Mouse (Mus musculus): ENCODE measurements around the gene Galnt16.
A peak's percentile ranks its signal among the peaks of the same experiment; 100 is the strongest.

The Galnt16 gene

DNA sequence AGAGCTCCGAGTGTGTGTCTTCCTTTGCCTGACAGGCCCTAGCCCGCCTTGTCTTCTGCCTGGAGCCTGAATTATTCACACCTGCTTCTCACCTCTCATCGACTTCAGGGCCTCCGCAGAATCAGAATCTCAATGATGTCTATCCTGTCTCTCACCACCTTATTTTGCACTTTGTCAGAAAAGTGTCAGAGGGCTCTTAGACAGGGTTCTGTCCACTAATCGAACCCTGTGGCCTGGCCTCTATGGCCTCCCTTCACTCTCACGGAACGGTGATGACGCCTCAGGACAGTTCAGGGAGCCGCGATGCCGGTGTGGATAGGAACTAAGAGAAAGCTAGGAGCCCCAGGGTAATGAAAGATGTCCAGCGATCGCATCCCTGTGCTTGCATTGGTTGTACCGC lies at the start of gene Galnt16:
Gene Galnt16, plus strand, starts transcription at position 301 of the 400 bp plus-strand sequence.
- no peak for ATAC-seq (ENCODE audit: insufficient number of reproducible peaks, low FRiP score, low TSS enrichment)

GRCm38 (mm10) chr12:80470206-80470605 lies 47.9 kb upstream of the Galnt16 start:
- ATAC-seq (ENCODE audit: insufficient number of reproducible peaks, low FRiP score, low TSS enrichment): no peak

DNA sequence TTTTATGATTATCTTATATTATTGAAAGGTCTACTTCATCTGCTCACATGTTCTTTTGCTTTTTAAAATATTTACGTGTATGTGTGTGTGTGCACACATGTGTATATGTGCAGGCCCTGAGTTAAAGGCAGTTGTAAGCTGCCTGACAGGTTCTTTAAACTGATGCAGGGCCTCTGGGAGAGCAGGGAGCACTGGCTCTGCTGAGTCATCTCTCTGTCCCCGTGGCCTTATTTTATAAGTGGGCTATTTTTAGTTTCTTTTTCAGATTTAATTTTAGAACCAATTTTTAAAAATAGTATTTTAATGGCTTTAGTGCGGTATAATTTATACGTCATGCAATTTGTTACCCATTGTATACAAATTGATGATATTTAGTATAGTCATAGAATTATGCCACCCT lies 46.2 kb upstream of the Galnt16 start:
- ATAC-seq (ENCODE audit: insufficient number of reproducible peaks, low FRiP score, low TSS enrichment): no peak

DNA sequence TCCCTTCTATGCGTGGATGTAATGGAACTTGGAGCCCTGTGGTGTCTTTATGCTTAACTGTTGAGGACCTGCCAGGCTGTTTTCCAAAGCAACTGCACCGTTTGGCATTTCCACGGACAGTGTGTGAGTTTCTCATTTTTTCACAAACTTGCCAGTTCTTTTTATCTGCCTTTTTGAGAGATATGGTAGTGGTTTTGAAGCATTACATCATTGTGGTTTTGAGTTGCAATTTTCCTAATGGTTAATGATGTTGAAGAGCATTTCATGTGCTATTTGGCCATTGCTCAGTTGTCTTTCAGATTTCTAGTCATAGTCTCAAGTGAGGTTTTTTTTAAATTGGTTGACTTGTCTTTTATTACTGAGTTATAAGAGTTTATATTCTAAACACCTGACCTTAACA lies 44.3 kb upstream of the Galnt16 start:
- no peak for ATAC-seq (ENCODE audit: insufficient number of reproducible peaks, low FRiP score, low TSS enrichment)

DNA sequence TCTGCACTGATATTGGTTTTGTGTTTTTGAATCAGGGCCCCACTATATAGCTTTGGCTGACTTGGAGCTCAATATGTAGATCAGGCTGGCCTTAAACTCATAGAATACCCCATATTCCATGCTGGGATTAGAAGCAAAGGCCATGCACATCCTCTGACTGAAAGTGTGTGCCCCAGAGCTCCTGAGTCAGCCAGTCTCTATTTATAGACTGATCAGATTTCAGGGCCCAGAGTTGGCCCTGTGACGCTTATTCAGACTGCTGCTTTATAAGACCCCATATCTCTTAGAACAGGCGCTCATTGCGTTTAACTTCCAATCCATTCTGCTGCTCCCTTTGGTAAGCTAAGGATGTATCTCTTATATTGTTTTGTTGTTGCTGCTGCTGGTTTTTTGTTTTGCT lies 38.1 kb upstream of the Galnt16 start:
- no peak for ATAC-seq (ENCODE audit: insufficient number of reproducible peaks, low FRiP score, low TSS enrichment)

DNA sequence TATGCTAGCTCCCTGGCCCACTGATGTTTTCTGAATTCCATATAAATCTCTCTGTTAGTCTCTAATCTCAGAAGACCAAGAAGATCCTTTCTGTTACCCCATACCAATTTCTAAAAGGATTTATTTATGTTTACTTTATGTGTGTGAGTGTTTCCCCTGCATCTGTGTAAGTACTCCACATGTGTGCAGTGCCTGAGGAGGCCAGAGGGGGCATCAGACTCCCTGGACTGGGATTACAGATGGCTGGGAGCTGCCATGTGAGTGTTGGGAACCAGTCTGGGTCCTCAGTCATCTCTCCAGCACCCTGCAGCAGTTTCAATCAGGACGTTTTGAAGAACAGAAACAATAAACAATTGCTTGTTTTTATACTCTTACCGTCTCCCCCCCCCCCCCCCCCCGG lies 34.7 kb upstream of the Galnt16 start:
- ATAC-seq (ENCODE audit: insufficient number of reproducible peaks, low FRiP score, low TSS enrichment): no peak

DNA sequence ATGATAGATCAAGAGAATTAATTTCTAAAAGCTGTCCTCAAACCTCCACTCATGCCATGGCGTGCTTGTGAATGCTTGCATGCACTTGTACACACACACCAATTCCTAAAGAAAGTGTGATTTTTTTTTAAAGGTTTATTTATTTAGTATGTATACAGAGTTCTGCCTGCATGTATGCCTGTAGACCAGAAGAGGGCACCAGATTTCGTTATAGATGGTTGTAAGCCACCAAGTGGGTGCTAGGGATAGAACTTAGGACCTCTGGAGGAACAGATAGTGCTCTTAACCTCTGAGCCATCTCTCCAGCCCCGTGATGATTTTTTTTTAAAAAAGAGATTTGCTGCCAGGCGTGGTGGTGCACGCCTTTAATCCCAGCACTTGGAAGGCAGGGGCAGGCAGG lies 24.8 kb upstream of the Galnt16 start:
- no peak for ATAC-seq (ENCODE audit: insufficient number of reproducible peaks, low FRiP score, low TSS enrichment)

- ATAC-seq (ENCODE audit: insufficient number of reproducible peaks, low FRiP score, low TSS enrichment): no peak
Observed at GRCm38 (mm10) chr12:80495691-80496090, 22.4 kb upstream of the Galnt16 start.

- ATAC-seq (ENCODE audit: insufficient number of reproducible peaks, low FRiP score, low TSS enrichment): no peak
Observed at GRCm38 (mm10) chr12:80498356-80498755, 19.7 kb upstream of the Galnt16 start.

DNA sequence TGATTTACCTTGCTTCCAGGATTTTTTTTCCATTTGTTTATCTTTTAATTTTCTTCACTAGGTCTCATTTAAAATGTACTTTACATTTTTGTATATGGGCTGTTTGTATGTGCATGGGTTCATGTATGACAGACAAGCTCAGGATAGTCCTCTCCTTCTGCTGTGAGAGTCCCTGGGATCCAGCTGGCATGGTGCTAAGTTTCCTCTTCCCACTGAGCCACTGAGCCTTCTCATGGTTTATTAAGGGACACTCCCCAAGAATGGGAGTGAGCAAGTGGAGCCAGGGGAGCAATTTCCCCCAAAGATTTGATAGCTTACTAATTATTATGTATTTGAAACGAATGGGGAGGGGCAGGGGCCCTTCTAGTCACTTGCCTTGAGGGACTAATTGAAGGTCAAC lies 17.6 kb upstream of the Galnt16 start:
- ATAC-seq (ENCODE audit: insufficient number of reproducible peaks, low FRiP score, low TSS enrichment): no peak

DNA sequence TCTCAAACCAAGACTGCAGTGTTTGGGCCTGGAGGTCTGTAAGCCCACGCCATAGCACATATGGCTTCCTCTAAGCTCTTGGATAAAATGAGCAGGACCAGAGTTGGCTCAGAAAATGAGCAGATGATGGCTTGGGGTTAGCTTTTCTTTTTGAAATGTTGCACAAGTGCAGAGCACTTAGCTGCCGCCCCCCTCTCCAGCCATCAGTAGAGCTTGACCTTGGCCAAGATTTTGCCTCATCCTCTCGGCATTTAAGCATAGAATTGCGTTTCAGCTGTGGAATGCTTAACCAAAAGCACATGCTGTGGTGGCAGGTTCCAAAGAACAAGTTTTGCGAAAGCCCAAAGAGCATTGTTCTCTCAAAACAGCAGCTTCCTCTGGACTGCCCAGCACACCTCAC lies 13.4 kb upstream of the Galnt16 start:
- ATAC-seq (ENCODE audit: insufficient number of reproducible peaks, low FRiP score, low TSS enrichment): no peak

GRCm38 (mm10) chr12:80507041-80507745 lies 10.9 kb upstream of the Galnt16 start:
- no peak for ATAC-seq (ENCODE audit: insufficient number of reproducible peaks, low FRiP score, low TSS enrichment)

- peak; percentile 47 for ATAC-seq (ENCODE audit: insufficient number of reproducible peaks, low FRiP score, low TSS enrichment)
Observed at GRCm38 (mm10) chr12:80518393-80518756, 298 bp downstream of the Galnt16 start.

GRCm38 (mm10) chr12:80518757-80519620 lies 912 bp downstream of the Galnt16 start:
- ATAC-seq (ENCODE audit: insufficient number of reproducible peaks, low FRiP score, low TSS enrichment): peak; percentile 68

DNA sequence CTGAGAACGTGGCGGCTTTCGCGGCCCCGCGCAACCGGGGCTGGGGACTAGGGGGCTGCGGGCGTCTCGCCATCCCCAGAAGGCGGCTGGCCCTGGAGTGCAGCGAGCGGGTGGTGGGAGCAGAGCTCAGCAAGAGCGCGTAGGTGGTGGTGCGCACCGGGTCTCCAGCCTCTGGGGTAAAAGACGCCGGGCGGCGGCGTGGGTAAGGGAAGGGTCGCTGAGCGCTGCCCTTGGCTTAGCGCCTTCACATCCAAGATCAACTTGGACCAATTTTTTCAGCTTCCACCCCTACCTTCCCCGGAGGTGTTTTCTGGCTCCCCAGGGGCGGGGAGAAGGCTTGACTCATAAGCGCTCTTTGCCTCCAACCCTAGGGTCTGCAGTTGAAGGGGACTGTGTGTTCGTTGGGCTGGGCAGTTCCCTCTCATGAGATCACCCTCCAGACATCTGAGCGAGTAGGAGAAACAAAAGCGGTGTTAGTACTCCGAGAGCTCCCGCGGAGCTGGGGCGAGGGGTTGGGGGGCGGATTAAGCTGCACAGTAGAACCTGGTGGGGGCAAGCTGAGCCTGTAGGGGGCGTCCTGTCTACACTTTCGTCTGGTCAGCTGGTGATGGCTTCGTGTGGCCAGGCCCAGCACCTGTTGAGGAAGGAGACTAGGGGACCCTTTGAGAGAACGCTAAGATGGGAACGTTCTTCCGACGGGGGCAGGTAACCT lies 1.7 kb downstream of the Galnt16 start:
- ATAC-seq (ENCODE audit: insufficient number of reproducible peaks, low FRiP score, low TSS enrichment): no peak

GRCm38 (mm10) chr12:80522006-80522405 lies 3.9 kb downstream of the Galnt16 start:
- no peak for ATAC-seq (ENCODE audit: insufficient number of reproducible peaks, low FRiP score, low TSS enrichment)

DNA sequence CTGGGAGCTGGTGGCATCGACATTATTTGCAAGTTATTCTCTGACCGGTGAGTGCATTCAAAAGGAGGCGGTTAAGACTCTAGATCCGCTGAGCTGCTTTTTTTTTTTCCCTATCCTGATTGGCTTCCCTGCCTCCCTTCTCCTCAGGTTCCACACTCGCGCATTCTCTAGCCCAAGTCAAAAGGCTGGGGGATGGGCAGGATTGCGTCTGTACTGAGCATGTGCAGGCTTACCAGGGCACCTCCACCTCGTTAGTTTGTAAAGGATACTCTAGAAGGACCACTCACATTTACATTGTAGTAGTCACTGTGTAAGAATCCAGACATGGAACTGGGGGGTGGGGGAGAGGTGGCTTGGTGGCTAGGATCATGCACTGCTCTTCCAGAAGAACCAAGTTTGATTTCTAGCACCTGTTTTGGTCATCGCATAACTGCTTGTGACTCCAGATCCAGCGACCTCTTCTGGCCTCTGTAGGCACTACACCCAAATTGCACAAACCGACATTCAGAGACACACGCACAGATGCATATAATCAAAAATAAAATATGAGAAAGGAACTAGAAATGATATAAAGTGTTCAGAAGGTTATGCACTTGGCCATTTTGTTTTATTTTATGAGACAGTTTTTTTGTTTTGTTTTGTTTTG lies 6.3 kb downstream of the Galnt16 start:
- no peak for ATAC-seq (ENCODE audit: insufficient number of reproducible peaks, low FRiP score, low TSS enrichment)

DNA sequence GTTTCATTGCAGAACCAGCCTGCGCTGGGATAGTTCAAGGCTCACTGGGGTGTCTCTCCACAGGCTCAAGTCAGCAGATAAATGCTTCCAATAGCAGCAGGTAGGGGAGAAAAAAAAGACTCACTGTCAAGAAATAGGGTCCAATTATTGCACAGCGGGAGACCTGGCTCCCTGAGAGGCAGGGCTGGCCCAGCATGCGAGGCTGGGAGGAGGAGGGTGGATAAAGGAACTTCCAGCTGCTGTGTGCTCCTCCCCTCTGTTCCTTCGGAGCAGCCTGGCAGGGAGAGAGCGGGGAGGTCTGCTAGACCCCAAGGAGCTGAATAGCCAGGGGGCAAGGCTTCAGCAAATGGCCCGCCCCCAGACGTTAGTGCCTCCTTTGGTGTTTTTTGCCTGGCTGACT lies 7.4 kb downstream of the Galnt16 start:
- no peak for ATAC-seq (ENCODE audit: insufficient number of reproducible peaks, low FRiP score, low TSS enrichment)

DNA sequence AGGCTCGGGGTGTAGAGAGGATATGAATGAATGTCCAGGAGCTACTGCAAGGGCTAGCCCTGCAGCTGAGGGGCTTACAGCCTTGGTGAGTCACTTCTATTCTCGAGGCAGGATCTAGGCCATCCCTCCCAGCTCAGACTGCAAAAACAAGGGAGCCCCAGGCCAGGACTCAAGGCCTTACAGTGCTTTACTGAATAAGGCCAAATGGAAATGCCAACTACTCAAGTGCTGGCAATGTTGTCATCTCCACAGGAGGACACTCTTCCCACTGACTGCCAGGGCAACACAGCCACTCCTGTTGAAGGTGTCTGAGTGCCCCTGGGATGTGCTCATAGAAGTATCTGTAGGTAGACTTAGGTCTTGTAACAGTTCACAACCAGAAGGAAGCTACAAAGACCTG lies 8.4 kb downstream of the Galnt16 start:
- ATAC-seq (ENCODE audit: insufficient number of reproducible peaks, low FRiP score, low TSS enrichment): no peak

GRCm38 (mm10) chr12:80527727-80528389 lies 9.8 kb downstream of the Galnt16 start:
- ATAC-seq (ENCODE audit: insufficient number of reproducible peaks, low FRiP score, low TSS enrichment): no peak

Data from cerebellum, adult (tissue).